Mouse (Mus musculus): Measurements from ENCODE around the gene Psip1. TPM values are rescaled to one million over a fixed set of nuclear protein-coding genes. Genes with fewer than 3 reads are reported as not detected.

The Psip1 gene
- polyA plus RNA-seq, 1 experiment, result 24.0 TPM

GRCm38 (mm10) chr4:83407688-83408087 lies 78.6 kb downstream of the Psip1 start:
- no peak overlapping the region for H3ac ChIP-seq (ENCODE audit: control insufficient read depth, insufficient read length)
- no peak overlapping the region for H3K4me2 ChIP-seq (ENCODE audit: low read depth)
- H3K27me3 ChIP-seq (ENCODE audit: control insufficient read depth, insufficient read depth, insufficient read length), result no peaks in the 10 kb centered on the region
- no peak overlapping the region for H3K4me3 ChIP-seq
- H3K79me2 ChIP-seq (ENCODE audit: control insufficient read depth, insufficient read depth), result no peaks in the 10 kb centered on the region
- no peak for TF ChIP-seq USF1 (IDR thresholded peaks at IDR 0.05; ENCODE audit: low read depth)
- no peak for TF ChIP-seq POLR2AphosphoS2 (IDR thresholded peaks at IDR 0.05; ENCODE audit: insufficient read length, low read depth)
- no peak for TF ChIP-seq REST (IDR thresholded peaks at IDR 0.05; ENCODE audit: insufficient read depth, insufficient read length)
- H3K36me3 ChIP-seq (ENCODE audit: control insufficient read depth, insufficient read depth), result no peaks in the 10 kb centered on the region

Other genes starting within 250 kb of the Psip1 start
- 19.3 TPM for gene Ttc39b, start 162.2 kb downstream of the Psip1 start, polyA plus RNA-seq (2012; fragmentation: generic; extraction: Trizol)
- 18.4 TPM for gene Snapc3, start 68.7 kb downstream of the Psip1 start, polyA plus RNA-seq (2012; fragmentation: generic; extraction: Trizol)
- 0.26 TPM for gene Ccdc171, start 39.1 kb upstream of the Psip1 start, polyA plus RNA-seq (2012; fragmentation: generic; extraction: Trizol)

Measured in myocyte (in vitro differentiated cells).